Mouse (Mus musculus) gastrocnemius, postnatal 14 days (tissue): ENCODE results near the gene Mamdc2. TPM values are rescaled to one million over a fixed set of nuclear protein-coding genes. Genes with fewer than 3 reads are reported as not detected.
"Not testable (repeated sequence)": the region's sequence is repeated elsewhere in the genome, so short reads cannot be mapped to it uniquely, and the experiment has no call there.

Source experiments
- DNase-seq: peaks from one replicate; pipeline ENCODE4 v3.0.0; 2021; ENCODE audit warnings: mixed read lengths
- intact Hi-C: fragments of 180-260 bp; cut with DNase I; formaldehyde crosslinking; loops from one replicate; pipeline ENCODE4 v1.15.1; 2025; ENCODE audit warnings: low total_unique reads
- long read RNA-seq, 2 experiments: library from polyadenylated mRNA; stranded (forward); transcript quantifications; one replicate each; pipeline ENCODE4 v2.0.0; 2021
- total RNA-seq, 2 experiments: library from RNA; stranded (reverse); gene quantifications; 2 replicates each; pipeline ENCODE4 v1.2.3; 2021

Mamdc2 gene
- total RNA-seq: 1 to 10 TPM; 2.4 to 2.5 TPM
- long read RNA-seq, experiment 1: 0 reads
- long read RNA-seq, experiment 2, partial matches to known transcripts: 1 of 5 reads
- long read RNA-seq, experiment 2, other reads (novel, unspliced or antisense): 0 of 5 reads

DNA sequence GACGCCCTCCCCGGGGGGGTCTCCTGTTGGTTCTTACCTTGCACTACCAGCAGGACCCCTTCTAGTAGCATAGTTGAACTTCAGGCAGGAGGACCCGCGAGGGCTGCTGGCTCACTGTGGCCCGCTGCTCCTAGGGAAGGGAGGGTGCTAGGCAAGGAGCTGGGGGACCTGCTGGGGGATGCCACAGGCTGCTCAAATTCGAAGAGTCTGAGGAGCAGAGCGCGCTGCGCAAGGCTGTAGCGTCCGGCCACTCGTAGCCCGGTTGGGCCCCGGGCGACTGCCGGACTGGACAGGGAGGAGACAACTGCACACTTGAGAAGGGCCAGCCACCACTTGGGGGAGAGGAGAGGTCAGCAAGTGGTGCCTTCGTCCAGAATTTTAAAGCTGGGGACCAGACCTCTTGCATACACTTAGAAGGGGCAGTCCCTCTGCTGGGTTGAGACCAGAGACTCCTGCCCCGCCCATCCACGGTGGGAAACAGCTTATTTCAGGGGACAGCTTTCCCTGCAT, at the start of gene Mamdc2:
Gene Mamdc2, minus strand, starts transcription at position 455 of the 510 bp plus-strand sequence.
- intact Hi-C loops: no loop called here
- peak; percentile 50 for DNase-seq

DNA sequence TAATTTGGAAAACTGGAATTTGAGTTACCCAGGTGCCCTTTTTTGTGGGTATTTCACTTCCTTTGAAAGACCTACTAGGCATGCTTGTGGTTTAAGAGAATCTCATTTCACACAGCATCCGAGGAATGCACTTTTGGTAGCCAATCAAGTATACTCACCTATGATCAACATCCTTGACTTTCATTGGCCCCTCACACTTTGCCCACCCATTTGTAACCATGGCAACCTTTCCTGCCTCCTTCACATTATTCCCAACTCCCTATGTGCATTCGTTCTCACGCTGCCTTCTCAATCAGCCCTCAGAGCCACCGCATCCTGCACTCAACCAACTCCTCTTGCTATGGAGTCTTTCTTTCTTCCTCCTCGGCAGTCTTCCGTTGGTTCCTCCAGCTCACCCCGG, 49.8 kb upstream of the Mamdc2 start:
- intact Hi-C loops: no loop called here
- no peak for DNase-seq

DNA sequence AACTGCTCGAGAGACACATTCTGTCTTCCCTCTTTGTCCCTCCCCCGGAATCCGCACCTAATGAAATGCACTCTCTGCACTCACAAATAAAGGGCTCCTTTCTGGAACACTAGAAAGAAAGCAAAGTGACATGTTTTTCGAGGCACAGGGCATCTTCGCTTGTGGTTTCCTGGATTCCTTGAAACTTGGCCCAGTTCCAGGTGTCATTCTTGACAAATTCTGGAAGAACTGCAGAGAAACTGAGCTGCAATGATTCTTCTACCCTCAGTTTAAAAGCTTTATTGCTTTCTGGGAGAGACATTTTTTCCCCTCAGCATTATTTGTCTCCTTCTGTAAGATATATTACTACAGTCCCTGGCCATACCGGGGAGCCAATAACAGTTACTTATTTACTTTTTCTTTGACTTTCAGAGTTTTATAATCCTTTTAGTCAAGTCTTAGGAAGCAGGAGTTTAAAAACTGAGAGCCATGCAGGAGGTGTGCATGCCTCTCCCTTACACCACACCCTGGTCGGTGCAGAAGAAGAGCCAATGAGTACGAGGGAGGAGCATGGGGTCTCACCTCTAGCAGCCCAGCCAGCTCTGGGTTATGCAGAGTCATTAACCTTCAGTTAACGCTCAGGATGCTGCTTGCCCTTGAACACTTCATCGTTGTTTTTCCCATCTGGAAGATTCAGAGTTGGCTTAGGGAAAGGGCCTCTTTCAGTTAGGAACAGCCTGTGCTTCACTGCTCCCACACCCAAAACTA, 49.1 kb upstream of the Mamdc2 start:
- no peak for DNase-seq
- intact Hi-C loops: no loop called here

GRCm38 (mm10) chr19:23496536-23496935, 48.3 kb upstream of the Mamdc2 start:
- DNase-seq: no peak
- intact Hi-C loops: no loop called here

DNA sequence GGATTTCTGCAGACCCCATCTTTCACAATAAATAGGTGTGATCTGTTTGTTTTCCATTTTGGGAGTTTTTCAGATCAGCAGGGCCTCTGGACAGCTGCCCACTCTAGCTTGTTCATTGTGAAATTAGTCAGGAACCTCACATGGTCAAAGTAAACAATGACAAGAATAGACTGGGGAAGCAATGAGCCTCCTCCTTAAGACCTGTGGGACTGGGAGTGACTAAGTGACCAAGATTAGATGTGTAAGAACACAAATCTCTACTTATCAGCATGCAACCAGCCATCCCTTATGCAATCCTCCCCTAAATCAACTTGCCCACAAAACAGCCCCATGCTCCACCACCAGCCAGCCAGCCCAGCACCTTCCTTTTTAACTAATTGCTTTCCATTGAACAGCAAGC, 44.4 kb upstream of the Mamdc2 start:
- DNase-seq: no peak
- intact Hi-C loops: no loop called here

DNA sequence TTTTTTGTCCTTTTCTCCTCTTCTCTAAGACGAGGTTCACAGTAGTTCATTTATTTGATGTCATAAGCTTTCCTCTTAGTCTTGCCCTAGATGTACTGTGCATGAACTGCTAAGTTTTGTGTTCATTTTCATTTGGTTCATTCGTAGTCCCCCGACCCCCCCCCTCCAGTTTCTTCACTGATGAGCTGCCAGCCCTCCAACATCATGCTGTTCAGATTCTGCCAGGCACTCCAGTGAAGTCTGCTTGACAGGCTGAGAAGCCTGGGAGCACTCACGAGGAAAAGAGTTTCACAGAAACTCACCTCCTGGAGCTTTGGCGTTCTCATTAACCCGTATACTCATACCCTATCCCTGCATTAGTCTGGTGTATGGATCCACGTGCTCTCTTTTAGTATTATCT, 42.5 kb upstream of the Mamdc2 start:
- DNase-seq: not testable (repeated sequence)

GRCm38 (mm10) chr19:23489780-23490179, 41.5 kb upstream of the Mamdc2 start:
- no peak for DNase-seq
- intact Hi-C loops: no loop called here

More for the DNA sequence above, 42.5 kb upstream of the Mamdc2 start:
- intact Hi-C loops: not testable (repeated sequence)

GRCm38 (mm10) chr19:23487421-23487820, 39.2 kb upstream of the Mamdc2 start:
- intact Hi-C loops: no loop called here
- DNase-seq: no peak

DNA sequence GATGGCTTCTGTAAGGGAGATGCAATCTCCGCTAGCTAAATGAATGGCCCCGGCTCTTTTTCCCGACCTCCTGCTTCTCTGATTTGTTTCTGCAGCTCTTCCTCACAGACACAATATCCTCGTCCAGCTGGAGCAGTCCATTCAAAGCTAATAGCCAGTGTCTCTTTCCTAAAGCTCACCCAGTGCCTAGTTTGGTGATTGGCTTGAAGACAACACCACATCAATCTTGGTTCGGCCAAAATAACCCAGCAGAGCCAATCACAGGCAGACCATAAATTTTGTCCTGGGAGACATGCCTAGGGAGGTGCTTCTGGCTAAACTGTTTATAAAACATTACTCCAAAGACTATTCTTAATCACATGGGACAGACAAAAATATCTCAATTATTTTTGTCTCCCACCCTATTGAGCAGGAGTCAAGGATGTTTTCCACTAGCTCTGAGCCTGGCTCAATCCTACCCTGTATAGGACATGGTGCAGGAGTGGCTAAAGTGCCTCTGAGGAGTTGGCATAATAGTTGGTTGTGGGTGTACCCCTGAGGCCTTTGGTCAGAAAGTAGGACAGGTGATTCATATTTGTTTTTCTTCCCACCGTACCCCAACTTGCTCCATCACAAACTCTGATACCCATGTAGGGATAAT, 38.5 kb upstream of the Mamdc2 start:
- no peak for DNase-seq
- intact Hi-C loops: no loop called here

- DNase-seq: no peak
- intact Hi-C loops: no loop called here
Observed at GRCm38 (mm10) chr19:23485940-23486600, 37.8 kb upstream of the Mamdc2 start.

- intact Hi-C loops, DNase-seq: not testable (repeated sequence)
Observed at GRCm38 (mm10) chr19:23482571-23482970, 34.3 kb upstream of the Mamdc2 start.

DNA sequence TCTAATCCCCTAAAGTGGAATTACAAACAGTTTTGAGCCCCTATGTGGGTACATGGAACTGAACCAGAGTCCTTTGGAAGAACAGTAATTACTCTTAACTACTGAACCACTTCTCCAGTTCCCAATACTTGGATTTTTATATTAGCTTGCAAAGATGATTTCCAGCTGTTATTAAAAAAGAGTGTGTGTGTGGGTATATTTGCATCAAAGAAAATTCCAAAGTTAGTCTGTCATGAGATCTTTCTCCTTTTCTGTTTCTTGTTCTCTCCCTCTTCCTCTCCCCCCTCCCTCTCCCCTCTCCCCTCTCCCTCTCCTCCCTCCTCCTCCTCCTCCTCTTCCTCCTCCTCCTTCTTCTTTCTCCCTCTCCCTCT, 31.3 kb upstream of the Mamdc2 start:
- no peak for DNase-seq
- intact Hi-C loops: no loop called here

DNA sequence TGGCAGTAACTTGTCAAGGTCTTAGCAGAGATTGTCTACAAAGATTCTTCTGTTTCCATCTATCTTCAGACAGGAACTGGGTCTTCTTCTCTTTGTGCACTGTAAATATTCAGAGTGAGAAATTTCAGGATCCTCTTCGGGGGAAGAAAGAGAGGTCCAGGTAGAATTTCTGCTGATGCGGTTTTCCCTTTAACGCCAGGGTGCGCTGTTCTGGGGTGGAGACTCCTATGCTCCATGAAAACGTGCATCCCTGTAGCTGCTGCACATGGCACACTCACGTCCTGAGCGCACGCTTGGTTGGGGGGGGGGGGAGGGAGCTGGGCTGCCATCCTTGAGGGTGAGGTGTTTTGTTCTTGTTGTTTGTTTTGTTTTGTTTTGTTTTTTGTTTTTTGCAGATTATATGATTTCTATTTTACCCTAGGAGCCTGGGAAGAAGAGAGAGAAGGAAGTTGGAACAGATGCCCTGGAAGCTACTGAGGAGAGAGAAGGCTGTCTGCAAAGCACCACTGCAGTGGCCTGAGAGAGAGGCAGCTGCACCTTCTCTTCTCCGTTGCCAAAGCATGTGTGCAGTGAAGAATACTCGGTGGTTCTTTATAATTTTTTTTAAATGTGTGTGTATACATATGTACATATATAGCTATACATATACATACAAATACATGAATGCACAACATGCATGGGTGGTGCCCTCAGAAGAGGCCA, 30.8 kb upstream of the Mamdc2 start:
- DNase-seq: peak; percentile 43
- intact Hi-C loops: no loop called here

- DNase-seq: peak; percentile 66
Observed at GRCm38 (mm10) chr19:23477826-23478225, 29.6 kb upstream of the Mamdc2 start.

GRCm38 (mm10) chr19:23467866-23468265, 19.6 kb upstream of the Mamdc2 start:
- intact Hi-C loops: no loop called here
- no peak for DNase-seq

More at GRCm38 (mm10) chr19:23477826-23478225, 29.6 kb upstream of the Mamdc2 start:
- intact Hi-C loops: no loop called here

- intact Hi-C loops: no loop called here
- DNase-seq: no peak
Observed at GRCm38 (mm10) chr19:23467011-23467410, 18.8 kb upstream of the Mamdc2 start.

DNA sequence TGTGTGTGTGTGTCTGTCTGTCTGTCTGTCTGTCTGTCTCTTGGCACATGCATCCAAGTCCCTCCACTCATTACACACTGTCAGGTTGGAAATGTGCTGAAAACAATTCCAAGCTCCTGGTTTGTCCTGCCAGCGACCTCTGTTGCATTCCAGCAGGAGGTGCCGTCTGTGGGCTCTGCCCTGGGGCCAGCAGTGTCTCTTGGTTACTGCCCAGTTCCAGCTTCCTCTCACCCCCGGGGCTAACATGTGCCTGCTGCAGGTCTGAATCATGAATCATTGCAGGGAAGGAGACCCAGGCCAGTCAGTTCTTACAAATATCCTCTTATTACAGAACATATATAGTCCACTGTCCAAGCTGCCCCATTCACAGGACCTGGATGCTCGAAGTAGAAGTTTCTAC, 9.2 kb upstream of the Mamdc2 start:
- DNase-seq: peak; percentile 11
- intact Hi-C loops: no loop called here

DNA sequence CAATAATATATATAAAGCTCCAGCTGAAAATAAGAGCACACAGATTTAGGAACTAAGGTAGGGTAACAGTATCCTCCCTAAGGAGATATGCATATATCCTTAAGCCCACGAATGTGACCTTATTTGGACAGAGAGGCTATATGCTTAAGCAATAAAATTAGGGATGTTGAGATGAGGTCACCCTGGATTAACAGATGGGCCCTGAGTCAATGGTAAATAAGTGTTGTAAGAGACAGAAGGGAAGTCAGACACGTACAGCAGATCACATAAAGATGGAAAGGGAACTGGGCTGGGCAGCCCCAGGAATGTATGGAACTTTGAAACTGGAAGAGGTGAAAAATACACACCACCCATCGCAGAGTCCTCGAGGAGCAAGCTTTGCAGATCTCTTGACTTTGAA, 3.1 kb upstream of the Mamdc2 start:
- intact Hi-C loops: no loop called here
- no peak for DNase-seq

DNA sequence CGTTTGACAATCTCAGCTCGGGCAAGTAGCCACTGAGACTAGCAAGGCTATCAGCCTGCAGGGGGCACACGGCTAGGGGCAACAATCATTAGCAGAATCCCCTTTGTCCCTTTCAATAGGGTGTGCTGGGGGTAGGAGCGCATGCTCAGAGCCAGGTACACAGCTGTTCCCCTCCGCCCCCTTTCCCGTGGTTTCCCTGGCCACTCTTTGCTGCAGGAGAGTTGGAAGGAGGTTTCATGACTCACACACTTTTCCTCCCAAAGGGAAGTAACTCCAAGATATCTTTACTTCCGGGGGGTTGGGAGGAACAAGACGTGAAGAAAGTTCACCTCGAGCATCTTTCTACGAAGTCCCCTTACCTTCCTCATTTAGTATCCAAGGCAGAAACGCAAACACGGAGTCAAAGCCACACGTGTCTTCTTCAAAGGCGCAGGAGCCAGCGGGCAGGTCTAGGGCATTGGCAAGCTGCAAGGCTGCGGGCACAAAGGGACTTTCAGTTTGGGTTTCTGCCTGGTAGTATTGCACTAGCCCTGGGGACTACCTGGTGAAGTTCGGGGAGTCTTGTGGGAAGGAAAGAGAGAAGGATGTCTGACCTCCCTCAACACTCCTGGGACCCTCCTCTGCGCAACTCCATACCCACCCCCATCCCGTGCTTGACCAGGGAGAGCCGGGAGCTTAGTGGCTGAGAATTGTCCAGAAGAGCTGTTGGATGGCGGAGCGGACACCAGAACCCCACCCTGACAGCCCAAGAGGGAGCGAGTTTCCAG, 838 bp downstream of the Mamdc2 start:
- peak; percentile 20 for DNase-seq
- intact Hi-C loops: no loop called here
